Mouse (Mus musculus) adrenal gland, postnatal 25 days (tissue): ENCODE data around the gene Nme3. TPM values are rescaled to one million over a fixed set of nuclear protein-coding genes. Genes with fewer than 3 reads are reported as not detected.
A peak's percentile ranks its signal among the peaks of the same experiment; 100 is the strongest.
"Not testable (repeated sequence)": the region's sequence is repeated elsewhere in the genome, so short reads cannot be mapped to it uniquely, and the experiment has no call there.

Experiments used
- DNase-seq: peaks from one replicate; pipeline ENCODE4 v3.0.0; 2021; ENCODE audit warnings: mixed read lengths
- total RNA-seq: library from RNA; stranded (reverse); gene quantifications from 2 replicates; pipeline ENCODE4 v1.2.3, GENCODE M21; 2021

Gene Nme3
- total RNA-seq, 1 experiment from 2014 or later: 112 TPM

DNA sequence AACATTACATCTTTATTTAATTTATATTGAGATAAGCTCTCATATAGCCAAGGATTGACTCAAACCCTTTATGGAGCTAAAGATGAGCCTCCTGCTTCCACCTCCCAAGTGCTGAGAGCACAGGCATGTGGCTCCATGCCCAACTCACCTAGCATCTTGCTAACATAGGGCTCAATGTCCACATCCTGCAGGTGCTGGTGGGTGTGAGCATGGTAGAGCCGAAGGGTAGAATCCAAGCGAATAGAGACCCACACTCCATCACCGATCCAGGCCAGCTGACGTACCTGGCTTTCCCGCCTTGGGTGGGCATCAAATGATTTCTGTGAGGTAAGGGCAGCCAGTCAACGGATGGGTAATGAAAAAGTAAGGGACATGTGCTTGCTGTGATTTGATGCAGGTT lies 3.7 kb downstream of the Nme3 start:
- no peak for DNase-seq

DNA sequence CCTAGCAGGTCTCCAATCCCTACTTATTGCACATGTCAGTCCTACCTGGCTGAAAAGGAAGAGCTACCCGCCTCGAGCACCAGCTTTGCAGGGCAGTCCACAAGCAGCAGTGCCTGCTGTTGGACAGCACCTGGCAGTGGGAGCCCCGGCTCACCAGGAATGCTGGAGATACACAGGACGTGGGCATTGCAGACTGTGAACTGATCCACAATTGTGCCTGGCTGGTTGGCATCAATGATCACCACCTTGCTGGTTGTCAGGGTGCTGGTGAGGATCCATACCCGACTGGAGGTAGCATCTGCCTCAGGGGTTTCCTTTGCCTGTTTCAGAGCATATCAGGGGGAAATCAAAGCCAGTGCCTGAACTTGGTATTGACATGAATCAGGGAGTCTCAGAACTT lies 5.8 kb downstream of the Nme3 start:
- no peak for DNase-seq

DNA sequence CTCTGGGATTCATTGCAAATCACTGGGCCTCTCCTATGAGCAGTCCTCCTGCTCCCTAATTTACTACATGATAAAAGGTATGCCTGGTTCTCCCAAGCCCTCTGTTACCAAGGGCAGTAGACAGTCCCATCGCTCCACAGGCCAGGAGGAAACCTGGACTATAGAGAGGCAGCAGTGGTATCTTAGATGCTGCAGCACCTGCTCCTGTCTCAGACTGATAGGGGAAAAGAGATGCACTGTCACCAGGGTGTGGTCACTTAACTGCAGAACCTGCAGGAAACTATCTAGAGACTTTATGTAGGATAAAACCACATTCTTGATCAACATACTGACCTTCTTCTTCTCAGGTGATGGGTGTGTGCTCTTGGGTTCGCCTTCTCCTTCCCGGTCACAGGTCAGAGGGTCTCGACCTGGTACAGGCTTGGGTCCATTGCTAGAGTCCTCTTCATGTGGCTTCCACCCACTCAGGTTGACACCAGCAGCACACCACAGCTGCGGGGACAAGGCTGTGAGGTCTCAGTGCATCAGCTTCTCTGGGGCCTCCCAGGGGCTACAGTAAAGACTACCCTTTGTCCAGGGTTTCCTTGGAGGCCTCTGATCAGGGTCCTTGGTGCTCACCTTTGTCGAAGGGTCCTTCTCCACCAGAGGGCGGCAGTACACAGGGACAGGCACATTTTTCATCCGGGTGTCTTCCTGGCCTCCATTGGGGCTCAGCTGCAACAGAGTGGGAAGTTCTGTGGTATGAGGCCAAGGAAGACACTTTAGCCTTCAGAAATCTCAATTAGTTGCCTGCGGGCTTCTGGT lies 6.6 kb downstream of the Nme3 start:
- DNase-seq: peak; percentile 47

GRCm38 (mm10) chr17:24903767-24904166 lies 7.5 kb downstream of the Nme3 start:
- no peak for DNase-seq

DNA sequence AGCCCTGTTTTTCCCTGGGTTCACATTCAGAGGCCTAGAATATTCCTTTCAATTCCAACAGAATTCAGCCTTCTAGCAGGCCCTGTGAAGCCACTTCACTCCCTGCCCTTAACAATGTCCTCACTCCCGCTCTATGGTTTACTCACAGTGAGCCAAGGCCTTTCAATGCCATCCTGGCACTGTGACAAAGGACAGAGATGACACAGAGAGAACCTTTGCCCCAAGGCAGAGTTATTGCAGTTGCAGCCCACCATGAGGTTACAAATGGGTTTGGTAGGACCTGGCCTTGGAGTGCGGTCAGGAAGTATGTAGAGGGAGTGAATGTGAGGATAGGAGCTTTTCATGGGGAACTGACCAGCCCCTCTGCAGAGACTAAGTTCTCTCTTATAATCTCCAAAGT lies 11.3 kb downstream of the Nme3 start:
- peak; percentile 67 for DNase-seq

DNA sequence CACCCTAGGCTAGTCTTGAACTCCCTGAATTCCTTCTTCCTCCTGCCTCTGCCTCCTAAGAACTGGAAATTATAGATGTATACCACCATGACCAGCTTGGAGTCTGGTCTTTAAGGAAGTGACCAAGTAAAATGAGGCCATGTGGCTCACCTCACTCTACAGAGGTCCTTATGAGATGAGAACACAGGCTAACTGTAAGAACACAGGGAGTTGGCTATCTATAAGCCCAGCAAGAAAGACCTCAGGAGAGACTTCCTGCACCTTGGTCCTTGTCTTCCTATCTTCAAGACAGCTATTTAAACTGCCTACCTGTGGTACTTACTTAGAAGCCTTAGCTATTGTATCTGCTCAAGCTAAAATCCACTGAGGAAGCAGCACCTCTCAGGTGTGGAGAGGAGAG lies 17.7 kb downstream of the Nme3 start:
- DNase-seq: no peak

DNA sequence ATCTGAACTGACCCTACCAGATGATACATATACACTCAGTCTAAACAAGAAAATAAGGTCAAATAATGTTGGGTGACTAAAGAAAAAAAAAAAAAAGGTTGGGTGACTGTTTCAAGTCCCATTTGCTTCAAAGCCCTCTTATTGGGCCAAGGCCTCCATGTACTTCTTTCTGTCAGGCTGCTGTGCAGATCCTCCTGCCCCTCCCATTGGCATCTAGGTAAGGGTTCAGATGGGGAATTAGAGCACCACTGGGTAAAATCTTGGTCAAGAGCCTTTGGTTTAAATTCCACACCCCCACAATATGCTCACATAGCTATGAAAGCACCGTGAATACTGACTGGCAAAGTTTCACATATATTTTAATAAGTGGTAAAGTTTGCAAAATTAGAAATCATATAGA lies 26.9 kb downstream of the Nme3 start:
- DNase-seq: no peak

DNA sequence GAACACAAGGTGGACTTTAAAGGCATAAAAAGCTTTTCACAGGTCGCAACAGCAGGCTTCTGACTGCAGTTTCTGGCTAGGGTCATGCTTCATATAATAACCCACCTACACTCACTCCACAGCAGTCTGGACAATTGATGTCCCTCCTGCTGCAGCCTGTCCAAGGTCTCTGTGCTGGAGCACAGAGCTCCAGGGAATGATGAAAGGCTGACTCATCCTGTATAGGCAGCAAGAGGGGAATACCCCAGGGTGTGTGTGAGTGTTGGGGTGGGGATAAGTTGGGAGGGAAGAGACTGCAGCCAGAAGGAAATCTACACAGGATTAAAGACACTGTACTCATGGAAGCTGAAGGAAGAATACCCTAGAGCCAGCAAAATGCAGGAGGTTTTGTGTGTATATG lies 33.2 kb downstream of the Nme3 start:
- DNase-seq: peak; percentile 20

DNA sequence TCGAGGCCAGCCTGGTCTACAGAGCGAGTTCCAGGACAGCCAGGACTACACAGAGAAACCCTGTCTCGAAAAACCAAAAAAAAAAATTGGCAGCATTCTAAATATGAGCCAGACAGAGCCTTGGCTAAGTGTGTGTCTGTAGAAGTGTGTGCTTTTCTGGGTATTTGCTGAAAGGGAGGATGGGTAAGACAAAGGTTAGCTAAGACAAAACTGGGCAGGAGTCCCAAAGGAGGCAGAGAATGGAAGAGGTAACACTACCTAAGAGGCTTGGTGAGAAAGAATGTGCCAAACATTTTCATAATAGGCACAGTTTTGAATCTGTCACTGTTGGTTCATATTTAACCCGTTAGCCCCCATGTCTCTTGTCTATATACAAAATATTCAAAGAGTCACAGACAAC lies 36.1 kb downstream of the Nme3 start:
- DNase-seq: no peak

- DNase-seq: no peak
These were observed 36.9 kb downstream of the Nme3 start for GRCm38 (mm10) chr17:24933163-24933562.

GRCm38 (mm10) chr17:24934926-24935325 lies 38.6 kb downstream of the Nme3 start:
- DNase-seq: peak; percentile 15

DNA sequence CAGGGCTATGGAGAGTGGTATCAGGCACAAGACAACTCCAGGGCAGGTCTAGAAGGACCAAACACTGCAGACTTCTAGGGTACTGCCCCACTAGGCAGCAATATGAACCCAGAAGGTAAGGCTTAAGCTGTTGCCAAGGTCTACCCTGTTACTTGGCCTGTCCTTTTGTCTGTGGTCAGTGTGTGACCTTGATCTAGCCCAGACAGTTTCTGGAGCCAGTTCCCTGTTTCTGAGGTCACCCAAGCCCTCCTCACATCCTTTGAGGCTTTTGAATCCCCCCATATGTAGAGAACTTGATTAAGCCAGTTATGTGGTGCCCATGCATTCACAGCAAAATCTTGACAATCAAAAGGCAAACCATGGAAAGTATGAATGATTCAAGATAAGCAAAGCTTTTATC lies 39.4 kb downstream of the Nme3 start:
- no peak for DNase-seq

GRCm38 (mm10) chr17:24936259-24937237 lies 40.2 kb downstream of the Nme3 start, which contains the start of gene Mapk8ip3:
Gene Mapk8ip3 (minus strand): TSS chr17:24936977.
- DNase-seq: peak; percentile 97

DNA sequence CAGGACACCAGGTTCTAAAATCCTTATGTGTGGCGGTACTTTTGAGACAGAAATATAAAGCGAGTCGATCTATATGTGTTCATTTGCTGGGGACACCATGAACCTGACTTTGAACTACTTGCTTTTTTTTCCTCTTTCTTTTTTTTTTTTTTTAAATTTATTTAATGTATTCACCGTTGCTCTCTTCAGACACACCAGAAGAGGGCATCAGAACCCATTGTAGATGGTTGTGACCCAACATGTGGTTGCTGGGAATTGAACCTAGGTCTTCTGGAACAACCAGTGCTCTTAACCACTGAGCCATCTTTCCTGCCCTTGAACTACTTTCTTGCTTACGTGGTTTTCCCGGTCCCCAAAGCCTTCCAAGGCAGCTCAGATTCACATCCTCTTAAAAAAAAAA lies 41.0 kb downstream of the Nme3 start:
- DNase-seq: no peak

GRCm38 (mm10) chr17:24942453-24942852 lies 46.2 kb downstream of the Nme3 start:
- DNase-seq: peak; percentile 47

DNA sequence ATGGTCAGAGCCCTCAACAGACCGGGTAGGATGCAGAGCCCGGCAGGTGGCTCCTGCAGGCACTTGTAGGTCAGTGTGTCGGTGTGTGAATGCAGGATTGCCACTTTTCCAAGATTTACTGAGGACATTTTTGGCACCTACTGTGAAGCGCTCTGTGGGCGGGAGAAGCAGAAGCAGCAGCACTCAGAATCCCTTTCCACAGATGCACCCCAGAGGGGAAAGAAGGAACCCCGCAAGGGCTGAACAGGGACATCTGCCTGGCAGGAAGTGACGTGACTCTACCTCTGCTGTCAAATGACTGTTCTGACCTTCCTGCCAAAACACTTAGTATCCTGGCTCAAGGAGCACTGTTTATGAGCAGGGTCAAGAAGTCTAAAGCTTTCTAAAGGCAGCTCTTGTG lies 46.7 kb downstream of the Nme3 start:
- no peak for DNase-seq

DNA sequence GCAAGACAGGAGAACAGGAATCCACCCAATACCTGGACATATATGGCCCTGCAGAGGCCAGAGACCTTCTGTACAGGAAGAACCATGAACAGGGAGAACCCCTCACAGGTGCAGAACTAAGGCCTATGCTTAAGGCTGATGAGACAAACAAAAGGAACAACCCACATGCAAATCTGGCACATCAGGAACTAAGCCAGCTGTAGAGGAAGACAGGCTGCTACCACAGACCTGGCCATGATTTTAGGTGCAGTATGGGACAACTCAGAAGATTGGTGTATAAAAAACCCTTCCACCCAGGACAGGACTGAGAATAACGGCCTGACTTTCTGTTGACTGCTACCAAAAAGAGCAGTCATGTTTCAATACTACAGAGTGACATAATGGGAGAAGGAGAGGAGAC lies 47.3 kb downstream of the Nme3 start:
- DNase-seq: not testable (repeated sequence)

Other genes starting within 250 kb of the Nme3 start
- gene Slc9a3r2, start 246.2 kb upstream of the Nme3 start, total RNA-seq: 53.4 and 63.5 TPM in 2 replicates
- gene Npw, start 238.0 kb upstream of the Nme3 start, total RNA-seq: not detected in 2 replicates
- gene Zfp598, start 226.8 kb upstream of the Nme3 start, total RNA-seq: 53.9 and 54.7 TPM in 2 replicates
- gene Syngr3, start 206.5 kb upstream of the Nme3 start, total RNA-seq: 1.2 and 2.1 TPM in 2 replicates
- gene Gfer, start 200.3 kb upstream of the Nme3 start, total RNA-seq: 30.5 and 33.5 TPM in 2 replicates
- 4.5 and 6.5 TPM in 2 replicates for gene Noxo1, start 200.3 kb upstream of the Nme3 start, total RNA-seq
- gene Tbl3, start 188.8 kb upstream of the Nme3 start, total RNA-seq: 33.3 and 39.6 TPM in 2 replicates
- gene Rnf151, start 178.4 kb upstream of the Nme3 start, total RNA-seq: 0.27 and 0.81 TPM in 2 replicates
- gene Rps2, start 178.4 kb upstream of the Nme3 start, total RNA-seq: 579 and 669 TPM in 2 replicates
- gene Ndufb10, start 172.0 kb upstream of the Nme3 start, total RNA-seq: 230 and 272 TPM in 2 replicates
- 0.24 TPM in 1 of 2 replicates, not detected in the other for gene Rpl3l, start 168.7 kb upstream of the Nme3 start, total RNA-seq
- 87.5 and 89.3 TPM in 2 replicates for gene Msrb1, start 159.9 kb upstream of the Nme3 start, total RNA-seq
- 2.8 and 3.0 TPM in 2 replicates for gene Hs3st6, start 143.5 kb upstream of the Nme3 start, total RNA-seq
- 0.76 and 1.7 TPM in 2 replicates for gene Meiob, start 92.2 kb upstream of the Nme3 start, total RNA-seq
- 88.2 and 124 TPM in 2 replicates for gene Hagh, start 56.4 kb upstream of the Nme3 start, total RNA-seq
- gene Fahd1, start 46.1 kb upstream of the Nme3 start, total RNA-seq: 34.6 and 35.5 TPM in 2 replicates
- gene Igfals, start 30.5 kb upstream of the Nme3 start, total RNA-seq: 1.5 and 3.0 TPM in 2 replicates
- gene Nubp2, start 10.2 kb upstream of the Nme3 start, total RNA-seq: 55.1 and 55.9 TPM in 2 replicates
- 29.2 and 30.9 TPM in 2 replicates for gene Spsb3, start 9.9 kb upstream of the Nme3 start, total RNA-seq
- 54.0 and 69.2 TPM in 2 replicates for gene Eme2, start 1.4 kb upstream of the Nme3 start, total RNA-seq
- gene Mrps34, start 1.4 kb upstream of the Nme3 start, total RNA-seq: 147 and 189 TPM in 2 replicates
- gene Mapk8ip3, start 40.5 kb downstream of the Nme3 start, total RNA-seq: 157 and 177 TPM in 2 replicates
- gene Jpt2, start 64.2 kb downstream of the Nme3 start, total RNA-seq: 27.0 and 33.1 TPM in 2 replicates
- 25.9 and 26.7 TPM in 2 replicates for gene Cramp1l, start 119.3 kb downstream of the Nme3 start, total RNA-seq
- 36.3 and 45.4 TPM in 2 replicates for gene Ift140, start 119.6 kb downstream of the Nme3 start, total RNA-seq
- 27.7 and 31.5 TPM in 2 replicates for gene Tmem204, start 187.1 kb downstream of the Nme3 start, total RNA-seq
- 26.3 and 27.2 TPM in 2 replicates for gene Telo2, start 219.5 kb downstream of the Nme3 start, total RNA-seq
- not detected in 2 replicates for gene Ptx4, start 224.3 kb downstream of the Nme3 start, total RNA-seq
- gene Clcn7, start 236.9 kb downstream of the Nme3 start, total RNA-seq: 28.9 and 42.3 TPM in 2 replicates